Comparison of ENCODE assay signal across 18 mouse cellular contexts in genomic region chr13:24490041-24490440, GRCm38 (mm10).
DNase-seq lines count a peak whose midpoint lies in the region; ATAC-seq and TF ChIP-seq lines count a peak whose summit lies in the region.
"Had no signal": no experiment of that assay in that cellular context is flagged by ENCODE, and none has a peak within 500 bp of the region (broad histone marks: within the 10 kb centered on the region; RNA-seq: fewer than 3 reads in every experiment).

No protein-coding gene starts in this region.

- no peak for DNase-seq in hindbrain, postnatal 0 days (ENCODE audit: low spot score)
- DNase-seq in hindbrain, embryonic 14.5 days (ENCODE audit: low spot score): no peak
- peak; percentile 45 for DNase-seq in brain, adult 2 months (ENCODE audit: low read depth, low spot score)
- peak; percentile 42 for DNase-seq in retina, embryonic 14.5 days (ENCODE audit: low spot score)
- DNase-seq: adrenal gland, adult 2 months; adrenal gland, postnatal 10 days; adrenal gland, postnatal 25 days; cerebellum, adult 11-12 months; cerebellum, adult 2 months; cerebellum, adult 9-10 months; cerebellum, postnatal 10 days; cerebellum, postnatal 25 days had no signal

- no peak overlapping the region for H3K4me3 ChIP-seq in hindbrain, postnatal 0 days (ENCODE audit: low read length)
- no peak overlapping the region for H3K4me3 ChIP-seq in hindbrain, embryonic 14.5 days (replicated peaks; ENCODE audit: low read length)
- H3K4me3 ChIP-seq in intestine, postnatal 0 days (ENCODE audit: low read depth, low read length): no peak overlapping the region
- H3K4me3 ChIP-seq in intestine, embryonic 16.5 days (ENCODE audit: low read length): no peak overlapping the region
- H3K4me3 ChIP-seq: embryonic facial prominence, embryonic 10.5 days; embryonic facial prominence, embryonic 12.5 days; forebrain, embryonic 13.5 days; forebrain, embryonic 15.5 days had no signal

- 63% methylated on average over 3 of the region's 3 CpGs for WGBS in hindbrain, postnatal 0 days
- 69% methylated on average over 3 of the region's 3 CpGs for WGBS in hindbrain, embryonic 14.5 days
- WGBS in intestine, postnatal 0 days: 68% methylated on average over 3 of the region's 3 CpGs
- WGBS in intestine, embryonic 16.5 days: 66% methylated on average over 3 of the region's 3 CpGs

- H3K27ac ChIP-seq in hindbrain, postnatal 0 days: no peak overlapping the region
- H3K27ac ChIP-seq in hindbrain, embryonic 14.5 days: no peak overlapping the region
- H3K27ac ChIP-seq in intestine, postnatal 0 days (ENCODE audit: low read depth, low read length): no peak overlapping the region
- no peak overlapping the region for H3K27ac ChIP-seq in intestine, embryonic 16.5 days (ENCODE audit: low read length)
- H3K27ac ChIP-seq: embryonic facial prominence, embryonic 10.5 days; embryonic facial prominence, embryonic 12.5 days; forebrain, embryonic 13.5 days; forebrain, embryonic 15.5 days had no signal

- no peaks in the 10 kb centered on the region for H3K4me1 ChIP-seq in hindbrain, postnatal 0 days (ENCODE audit: insufficient read depth, low read length)
- no peaks in the 10 kb centered on the region for H3K4me1 ChIP-seq in hindbrain, embryonic 14.5 days (replicated peaks; ENCODE audit: control insufficient read depth, insufficient read depth, low read length)
- H3K4me1 ChIP-seq in intestine, postnatal 0 days (replicated peaks; ENCODE audit: control insufficient read depth, insufficient read depth, low read length): no peaks in the 10 kb centered on the region
- H3K4me1 ChIP-seq in intestine, embryonic 16.5 days (ENCODE audit: control insufficient read depth, insufficient read depth, low read length): no peaks in the 10 kb centered on the region
- H3K4me1 ChIP-seq: forebrain, embryonic 13.5 days; forebrain, embryonic 15.5 days had no signal

- H3K27me3 ChIP-seq in hindbrain, postnatal 0 days (ENCODE audit: insufficient read depth, low read length): no peaks in the 10 kb centered on the region
- no peaks in the 10 kb centered on the region for H3K27me3 ChIP-seq in hindbrain, embryonic 14.5 days (ENCODE audit: control insufficient read depth, insufficient read depth, low read length)
- no peaks in the 10 kb centered on the region for H3K27me3 ChIP-seq in intestine, postnatal 0 days (replicated peaks; ENCODE audit: control insufficient read depth, insufficient read depth, low read length)
- H3K27me3 ChIP-seq in intestine, embryonic 16.5 days (replicated peaks; ENCODE audit: control insufficient read depth, insufficient read depth, low read length): no peaks in the 10 kb centered on the region
- H3K27me3 ChIP-seq: embryonic facial prominence, embryonic 12.5 days; forebrain, embryonic 13.5 days; forebrain, embryonic 15.5 days had no signal

- no peaks in the 10 kb centered on the region for H3K36me3 ChIP-seq in hindbrain, postnatal 0 days (ENCODE audit: insufficient read depth, low read length)
- H3K36me3 ChIP-seq in hindbrain, embryonic 14.5 days (replicated peaks; ENCODE audit: control insufficient read depth, insufficient read depth): no peaks in the 10 kb centered on the region
- H3K36me3 ChIP-seq in intestine, postnatal 0 days (ENCODE audit: control insufficient read depth, insufficient read depth): no peaks in the 10 kb centered on the region
- H3K36me3 ChIP-seq in intestine, embryonic 16.5 days (ENCODE audit: control insufficient read depth, insufficient read depth, low read length): no peaks in the 10 kb centered on the region
- H3K36me3 ChIP-seq: embryonic facial prominence, embryonic 10.5 days; embryonic facial prominence, embryonic 12.5 days; forebrain, embryonic 15.5 days had no signal

- no peaks in the 10 kb centered on the region for H3K9me3 ChIP-seq in hindbrain, postnatal 0 days (ENCODE audit: low read length)
- H3K9me3 ChIP-seq in hindbrain, embryonic 14.5 days (ENCODE audit: control insufficient read depth, low read length): no peaks in the 10 kb centered on the region
- H3K9me3 ChIP-seq in intestine, postnatal 0 days (ENCODE audit: control insufficient read depth): no peaks in the 10 kb centered on the region
- no peaks in the 10 kb centered on the region; the same call in 1 of the 2 replicates for H3K9me3 ChIP-seq in intestine, embryonic 16.5 days (ENCODE audit: control insufficient read depth, low read length)
- H3K9me3 ChIP-seq: embryonic facial prominence, embryonic 10.5 days; embryonic facial prominence, embryonic 12.5 days; forebrain, embryonic 13.5 days; forebrain, embryonic 15.5 days had no signal

- no peak overlapping the region for H3K4me2 ChIP-seq in hindbrain, postnatal 0 days (ENCODE audit: low read depth, low read length)
- no peak overlapping the region for H3K4me2 ChIP-seq in hindbrain, embryonic 14.5 days (replicated peaks)
- H3K4me2 ChIP-seq in intestine, postnatal 0 days (replicated peaks; ENCODE audit: low read depth): no peak overlapping the region
- no peak overlapping the region for H3K4me2 ChIP-seq in intestine, embryonic 16.5 days (ENCODE audit: low read depth, low read length)
- H3K4me2 ChIP-seq: embryonic facial prominence, embryonic 12.5 days; forebrain, embryonic 13.5 days; forebrain, embryonic 15.5 days had no signal

- no peak for ATAC-seq in hindbrain, postnatal 0 days
- ATAC-seq in hindbrain, embryonic 14.5 days (ENCODE audit: low FRiP score): no peak
- ATAC-seq in intestine, postnatal 0 days: no peak
- no peak for ATAC-seq in intestine, embryonic 16.5 days
- ATAC-seq: forebrain, embryonic 13.5 days; forebrain, embryonic 15.5 days had no signal

- H3K9ac ChIP-seq in hindbrain, postnatal 0 days (replicated peaks; ENCODE audit: low read length): no peak overlapping the region
- H3K9ac ChIP-seq in hindbrain, embryonic 14.5 days: no peak overlapping the region
- no peak overlapping the region for H3K9ac ChIP-seq in intestine, postnatal 0 days (ENCODE audit: low read depth, low read length)
- H3K9ac ChIP-seq in intestine, embryonic 16.5 days (ENCODE audit: low read depth, low read length): no peak overlapping the region
- H3K9ac ChIP-seq: embryonic facial prominence, embryonic 12.5 days; forebrain, embryonic 13.5 days; forebrain, embryonic 15.5 days had no signal

- TF ChIP-seq CTCF in hindbrain, postnatal 0 days (IDR thresholded peaks at IDR 0.05; ENCODE audit: low read depth): 0 out of 2 replicates have a peak, but pooled peaks have one; percentile 12
- TF ChIP-seq CTCF in intestine, postnatal 0 days (IDR thresholded peaks at IDR 0.05; ENCODE audit: low read depth): no peak

Comparison
In these comparisons a context has a peak if more than half of its experiments do, and no peak if none do; other contexts are left out.
1. DNase-seq: peak in brain, adult 2 months (single experiment) and retina, embryonic 14.5 days (single experiment); none in hindbrain, postnatal 0 days (single experiment) and hindbrain, embryonic 14.5 days (single experiment).